Mouse (Mus musculus) adrenal gland, postnatal 36 days (tissue): ENCODE results near the gene Slc6a12. TPM values are rescaled to one million over a fixed set of nuclear protein-coding genes. Genes with fewer than 3 reads are reported as not detected.

ENCODE experiments used
- DNase-seq, 2 experiments: peaks; one replicate each; pipeline ENCODE4 v3.0.0; 2021; ENCODE audit warnings: mixed read lengths in 1 of 2
- microRNA-seq: library from miRNA; unstranded; fragments of <30 nt; microRNA quantifications from one replicate; pipeline ENCODE4 v1.2.0, GENCODE M21; 2021
- total RNA-seq, 2 experiments: library from RNA; stranded (reverse); gene quantifications; 2 replicates each; pipeline ENCODE4 v1.2.3; 2021

Gene Slc6a12
- total RNA-seq, 2 experiments from 2014 or later: 0.63 to 0.66 TPM

- DNase-seq: no peak
These were observed 69.9 kb downstream of the Slc6a12 start for GRCm38 (mm10) chr6:121412558-121413297.

Small RNA genes within 50 kb of the gene (microRNA-seq; reads per million reads assigned to microRNA genes)
- not detected for gene Gm24855

Other genes with a start within 250 kb of the Slc6a12 start
- 10 to 100 TPM; 47.4 to 48.7 TPM for gene Mical3, start 212.1 kb upstream of the Slc6a12 start, total RNA-seq
- 10 to 100 TPM in 1 of 2 experiments, 1 to 10 TPM in 1; 9.6 to 11.9 TPM for gene Pex26, start 159.4 kb upstream of the Slc6a12 start, total RNA-seq
- 1 to 10 TPM; 8.2 to 9.8 TPM for gene Tuba8, start 132.4 kb upstream of the Slc6a12 start, total RNA-seq
- 1 to 10 TPM; 3.5 to 4.2 TPM for gene Usp18, start 97.2 kb upstream of the Slc6a12 start, total RNA-seq
- 1 to 10 TPM in 1 of 2 experiments, under 1 TPM in 1; 0.59 to 1.8 TPM for gene Slc6a13, start 42.8 kb upstream of the Slc6a12 start, total RNA-seq
- gene Iqsec3, start 130.6 kb downstream of the Slc6a12 start, total RNA-seq: 1 to 10 TPM; 2.9 to 4.4 TPM